Mouse (Mus musculus): Measurements from ENCODE around the gene Plcb3.

DNA sequence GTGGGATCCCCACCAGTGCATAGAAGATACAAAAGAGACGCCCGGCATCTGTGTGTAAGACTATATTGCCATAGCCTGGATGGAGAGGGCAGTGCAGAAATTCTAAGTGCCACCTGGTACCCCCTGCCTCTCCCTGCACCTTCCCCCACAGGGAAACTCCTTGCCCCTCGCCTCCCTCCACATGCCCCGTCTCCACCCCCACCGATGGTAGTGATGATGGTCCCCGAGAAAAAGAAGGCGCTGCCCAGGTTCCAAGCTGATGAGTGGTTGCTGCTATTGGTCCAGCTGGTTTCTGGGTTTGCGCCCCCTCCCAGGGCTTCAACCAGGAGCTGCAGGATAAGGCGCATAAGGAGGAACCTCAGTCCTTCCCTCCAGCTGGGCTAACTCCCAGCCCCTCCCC lies 48.2 kb downstream of the Plcb3 start:
- no peak for TF ChIP-seq MAX (IDR thresholded peaks at IDR 0.05)
- TF ChIP-seq CTCF (IDR thresholded peaks at IDR 0.05; ENCODE audit: control insufficient read depth, insufficient read depth, insufficient read length): no peak
